Mouse (Mus musculus) heart, adult 9 months (tissue): ENCODE results near the gene Arhgap4.

Experiments
- DNase-seq, 2 experiments: peaks; one replicate each; pipeline ENCODE4 v3.0.0; 2022; ENCODE audit warnings: low spot score in 2 of 2

Gene Arhgap4

GRCm38 (mm10) chrX:73921823-73922549 is at the start of gene Arhgap4, which contains the start of gene Naa10:
Arhgap4 (minus strand) TSS chrX:73921870.
Naa10 (minus strand) TSS chrX:73921944.
- DNase-seq, result peak; percentile 86 to 89

GRCm38 (mm10) chrX:73970781-73971180 is 49.1 kb upstream of the Arhgap4 start:
- no peak for DNase-seq

GRCm38 (mm10) chrX:73969729-73970128 is 48.1 kb upstream of the Arhgap4 start:
- no peak for DNase-seq

GRCm38 (mm10) chrX:73969167-73969566 is 47.5 kb upstream of the Arhgap4 start:
- no peak for DNase-seq

- DNase-seq, result peak; percentile 91 to 92
Observed at GRCm38 (mm10) chrX:73967177-73968075, 45.8 kb upstream of the Arhgap4 start.

GRCm38 (mm10) chrX:73966248-73967176 is 44.8 kb upstream of the Arhgap4 start, which contains the start of gene Hcfc1:
Hcfc1 (minus strand) TSS chrX:73966357.
- peak; percentile 87 to 91 for DNase-seq

GRCm38 (mm10) chrX:73965307-73965706 is 43.6 kb upstream of the Arhgap4 start:
- peak; percentile 35 to 41 for DNase-seq

- DNase-seq, result peak in 1 of 2 experiments; percentile 13
Observed at GRCm38 (mm10) chrX:73964363-73964762, 42.7 kb upstream of the Arhgap4 start.

GRCm38 (mm10) chrX:73954988-73955387 is 33.3 kb upstream of the Arhgap4 start:
- no peak for DNase-seq

GRCm38 (mm10) chrX:73952603-73953002 is 30.9 kb upstream of the Arhgap4 start:
- DNase-seq, result no peak

- no peak for DNase-seq
Observed at GRCm38 (mm10) chrX:73949341-73949740, 27.7 kb upstream of the Arhgap4 start.

GRCm38 (mm10) chrX:73948647-73949046 is 27.0 kb upstream of the Arhgap4 start:
- peak; percentile 37 to 65 for DNase-seq

- no peak for DNase-seq
Observed at GRCm38 (mm10) chrX:73946896-73947295, 25.2 kb upstream of the Arhgap4 start.

- DNase-seq, result no peak
Observed at GRCm38 (mm10) chrX:73942294-73942693, 20.6 kb upstream of the Arhgap4 start.

- DNase-seq, result no peak
Observed at GRCm38 (mm10) chrX:73941860-73942259, 20.2 kb upstream of the Arhgap4 start.

- no peak for DNase-seq
Observed at GRCm38 (mm10) chrX:73931871-73932270, 10.2 kb upstream of the Arhgap4 start.

GRCm38 (mm10) chrX:73930402-73931062 is 8.9 kb upstream of the Arhgap4 start, which contains the start of gene Renbp:
Renbp (minus strand) TSS chrX:73930850.
- peak; percentile 68 to 77 for DNase-seq

- no peak for DNase-seq
Observed at GRCm38 (mm10) chrX:73922550-73922882, 846 bp upstream of the Arhgap4 start.

- no peak for DNase-seq
Observed at GRCm38 (mm10) chrX:73921285-73921822, 316 bp downstream of the Arhgap4 start.

- no peak for DNase-seq
Observed at GRCm38 (mm10) chrX:73918631-73919030, 3.0 kb downstream of the Arhgap4 start.

- DNase-seq, result no peak
Observed at GRCm38 (mm10) chrX:73916945-73917344, 4.7 kb downstream of the Arhgap4 start.
